Mouse (Mus musculus) stomach, postnatal 0 days (tissue): ENCODE measurements at regions not wholly inside any gene's neighbourhood (a gene's known extent, or its start where the extent isn't known, plus 50 kb on each side); places are given as distances from the start of the nearest gene placed in this dataset.

Experiments used
- CTCF ChIP-seq: IDR thresholded peaks from 2 replicates; pipeline ENCODE4 v1.5.1; 2016; ENCODE audit warnings: antibody characterized with exemption, low read depth, mild to moderate bottlenecking, moderate library complexity
- EP300 ChIP-seq: optimal IDR thresholded peaks from 2 replicates; pipeline ENCODE3; 2016; ENCODE audit warnings: antibody characterized with exemption

- TF ChIP-seq CTCF (no peak), EP300 (no peak)
These were observed 288.7 kb upstream of the Plscr5 start for GRCm38 (mm10) chr9:91904066-91904465.
